Mouse (Mus musculus) liver, embryonic 14.5 days (tissue): ENCODE data around the gene Tada2b.

Experiments used
- CTCF ChIP-seq: IDR thresholded peaks from 2 replicates; pipeline ENCODE4 v1.5.1; 2016; ENCODE audit warnings: antibody characterized with exemption, low read depth, control low read depth
- EP300 ChIP-seq: IDR thresholded peaks from 2 replicates; pipeline ENCODE4 v1.6.1; 2016; ENCODE audit warnings: antibody characterized with exemption, low read depth

DNA sequence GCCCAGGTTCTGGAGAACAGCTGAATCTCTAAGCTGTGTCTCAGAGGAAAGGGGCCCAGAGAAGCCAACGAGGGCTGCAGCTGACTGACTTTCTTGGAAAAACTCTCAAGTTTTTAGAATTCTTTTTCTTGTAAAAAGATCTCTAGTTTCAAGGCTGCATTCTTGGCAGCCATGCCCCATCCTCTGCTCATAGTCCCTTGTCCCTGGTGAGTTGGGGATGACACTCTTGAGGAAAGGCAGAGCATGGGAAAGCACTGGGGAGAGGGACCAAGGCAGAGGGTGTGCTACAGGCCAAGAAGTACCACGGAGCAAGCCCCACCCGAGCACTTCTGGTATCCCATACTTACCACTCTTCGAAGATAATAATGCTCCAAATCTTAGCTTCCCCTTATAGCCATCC lies 47.2 kb downstream of the Tada2b start:
- TF ChIP-seq EP300, result no peak
- no peak for TF ChIP-seq CTCF
